Mouse (Mus musculus) hindbrain, embryonic 14.5 days (tissue): ENCODE data around the gene Sema3c. TPM values are rescaled to one million over a fixed set of nuclear protein-coding genes. Genes with fewer than 3 reads are reported as not detected.
A peak's percentile ranks its signal among the peaks of the same experiment; 100 is the strongest.

ENCODE experiments used
- ATAC-seq: fragments of 200-750 bp; cut with Nextera tagmentation; 2 replicates; pipeline ENCODE4 v1.8.0; 2017; ENCODE audit warnings: moderate number of reproducible peaks, mild to moderate bottlenecking, moderate TSS enrichment, moderate library complexity; ENCODE audit not compliant: low FRiP score
- DNase-seq: peaks from one replicate; pipeline ENCODE4 v3.0.0-alpha.2; 2015; ENCODE audit warnings: low spot score
- H3K27ac ChIP-seq: fragments of 300-500 bp; sonication (generic); 2 replicates; pipeline ENCODE4 v1.5.1; 2014; ENCODE audit warnings: mild to moderate bottlenecking, moderate library complexity
- H3K27me3 ChIP-seq: fragments of 300-500 bp; sonication (generic); 2 replicates; pipeline ENCODE4 v1.6.1; 2014; ENCODE audit warnings: mild to moderate bottlenecking, low read length, mixed read lengths; ENCODE audit not compliant: control insufficient read depth, insufficient read depth
- H3K36me3 ChIP-seq: fragments of 300-500 bp; sonication (generic); replicated peaks from 2 replicates; pipeline ENCODE4 v1.6.1; 2014; ENCODE audit not compliant: control insufficient read depth, insufficient read depth
- H3K4me1 ChIP-seq: fragments of 300-500 bp; sonication (generic); replicated peaks from 2 replicates; pipeline ENCODE4 v1.6.1; 2014; ENCODE audit warnings: antibody characterized with exemption, low read length, mixed read lengths; ENCODE audit not compliant: control insufficient read depth, insufficient read depth
- H3K4me2 ChIP-seq: fragments of 300-500 bp; sonication (generic); replicated peaks from 2 replicates; pipeline ENCODE4 v1.6.1; 2014; ENCODE audit warnings: mild to moderate bottlenecking, moderate library complexity
- H3K4me3 ChIP-seq: fragments of 300-500 bp; sonication (generic); replicated peaks from 2 replicates; pipeline ENCODE4 v1.5.1; 2014; ENCODE audit warnings: mild to moderate bottlenecking, low read length
- H3K9ac ChIP-seq: fragments of 300-500 bp; sonication (generic); 2 replicates; pipeline ENCODE4 v1.6.1; 2014
- H3K9me3 ChIP-seq: fragments of 300-500 bp; sonication (generic); 2 replicates; pipeline ENCODE4 v1.6.1; 2016; ENCODE audit warnings: low read length; ENCODE audit not compliant: control insufficient read depth
- WGBS: fragments of 180-500 bp; shearing (Covaris S2); extraction: QIAGEN DNeasy Blood & Tissue Kit; methylation state at CpG from one replicate; pipeline ENCODE4 v1.1.7; 2014; 5-methylcytosine and 5-hydroxymethylcytosine counted together
- polyA plus RNA-seq: library from polyadenylated mRNA; unstranded; fragments of >200 nt; fragmentation: Nextera tagmentation; extraction: Ambion mirVana; gene quantifications from 2 replicates; pipeline ENCODE4 v1.2.1, GENCODE M21; 2014

Sema3c gene
- polyA plus RNA-seq, 1 experiment from 2014 or later: 22.0 TPM

DNA sequence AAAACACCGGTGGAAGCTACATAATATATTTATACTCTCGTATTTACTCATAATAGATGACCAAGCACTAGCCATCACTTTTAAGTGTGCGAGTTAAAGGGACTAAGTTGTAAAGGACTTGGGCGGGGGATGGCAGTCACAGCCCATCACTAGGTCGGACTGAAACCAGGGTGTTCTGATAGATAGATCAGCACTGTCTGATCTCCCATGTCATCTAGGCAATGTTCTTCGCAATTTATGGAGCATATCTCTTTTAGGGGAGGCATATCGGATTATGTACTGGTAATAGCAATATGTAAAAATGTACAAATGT, 1.1 kb downstream of the Sema3c start:
- no peak for ATAC-seq

DNA sequence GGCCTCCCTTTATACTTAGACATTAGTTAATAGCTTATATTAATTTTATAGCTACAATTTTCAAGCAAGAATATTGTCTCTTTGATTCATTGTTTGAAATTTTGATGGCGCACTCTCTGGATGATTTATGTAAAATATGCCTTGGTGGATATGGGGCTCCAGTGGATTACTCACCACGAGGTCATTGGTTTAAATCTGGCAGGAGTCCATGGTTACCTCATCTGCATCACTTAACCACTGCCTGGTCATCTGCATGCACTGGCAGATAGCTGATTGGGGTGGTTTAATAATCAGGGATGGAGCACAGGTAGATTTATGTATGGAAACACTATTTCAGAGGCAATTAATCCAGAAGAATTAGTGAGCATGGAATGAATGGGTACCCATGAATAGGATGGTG, 2.0 kb downstream of the Sema3c start:
- peaks cover 3% of the 10 kb centered on the region for H3K4me1 ChIP-seq
- peak overlapping the region; percentile 95 for H3K4me2 ChIP-seq
- H3K27me3 ChIP-seq: peaks cover 6% of the 10 kb centered on the region
- no peak for DNase-seq
- peak overlapping the region; percentile 76; the same call in 1 of the 2 replicates for H3K4me3 ChIP-seq
- no peak overlapping the region for H3K9ac ChIP-seq
- ATAC-seq: no peak
- no peak overlapping the region for H3K27ac ChIP-seq
- H3K9me3 ChIP-seq: no peaks in the 10 kb centered on the region
- WGBS: 47% methylated on average over 2 of the region's 2 CpGs
- no peaks in the 10 kb centered on the region for H3K36me3 ChIP-seq

More for the DNA sequence above, 1.1 kb downstream of the Sema3c start:
- Histone ChIP-seq H3K4me3 (peak overlapping the region; percentile 76), H3K36me3 (no peaks in the 10 kb centered on the region), H3K4me1 (peaks cover 3% of the 10 kb centered on the region), H3K27ac (0 out of 2 replicates have a peak overlapping the region, but pooled peaks have one; percentile 43), H3K9ac (peak overlapping the region; percentile 68), H3K27me3 (peaks cover 6% of the 10 kb centered on the region), H3K9me3 (no peaks in the 10 kb centered on the region), H3K4me2 (peak overlapping the region; percentile 95)
- WGBS: 18% methylated on average over 7 of the region's 7 CpGs
- no peak for DNase-seq

DNA sequence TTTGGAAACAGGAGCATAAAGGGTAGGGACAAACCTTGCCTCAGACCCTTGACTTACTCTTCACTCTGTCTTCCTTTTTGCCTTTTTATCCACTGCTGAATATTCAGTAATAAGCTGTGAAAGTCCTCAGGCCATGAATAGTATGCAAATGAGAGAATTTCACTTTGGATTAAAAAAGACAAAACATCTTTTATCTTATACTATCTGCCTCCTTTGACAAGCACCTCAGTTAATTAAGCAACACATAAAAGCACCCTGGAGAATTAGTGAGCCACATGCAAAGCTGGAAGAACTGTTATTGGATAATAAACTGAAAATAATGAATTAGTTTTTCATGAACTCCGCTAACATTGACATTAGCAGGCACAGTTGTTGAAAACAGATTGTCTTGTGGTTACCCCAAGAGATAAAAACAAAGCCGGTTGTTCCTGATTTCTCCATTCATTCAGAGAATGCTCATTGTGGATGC, 8.0 kb downstream of the Sema3c start:
- ATAC-seq (peak; percentile 60; the same call in 1 of the 2 replicates), DNase-seq (no peak)
- H3K27ac ChIP-seq: no peak overlapping the region
- peaks cover 3% of the 10 kb centered on the region; the same call in 1 of the 2 replicates for H3K4me1 ChIP-seq
- no peaks in the 10 kb centered on the region for H3K27me3 ChIP-seq
- no peak overlapping the region for H3K4me3 ChIP-seq
- no peaks in the 10 kb centered on the region for H3K9me3 ChIP-seq
- no peak overlapping the region for H3K9ac ChIP-seq
- no peaks in the 10 kb centered on the region for H3K36me3 ChIP-seq
- WGBS: 22% methylated on average over 2 of the region's 2 CpGs
- H3K4me2 ChIP-seq: no peak overlapping the region

DNA sequence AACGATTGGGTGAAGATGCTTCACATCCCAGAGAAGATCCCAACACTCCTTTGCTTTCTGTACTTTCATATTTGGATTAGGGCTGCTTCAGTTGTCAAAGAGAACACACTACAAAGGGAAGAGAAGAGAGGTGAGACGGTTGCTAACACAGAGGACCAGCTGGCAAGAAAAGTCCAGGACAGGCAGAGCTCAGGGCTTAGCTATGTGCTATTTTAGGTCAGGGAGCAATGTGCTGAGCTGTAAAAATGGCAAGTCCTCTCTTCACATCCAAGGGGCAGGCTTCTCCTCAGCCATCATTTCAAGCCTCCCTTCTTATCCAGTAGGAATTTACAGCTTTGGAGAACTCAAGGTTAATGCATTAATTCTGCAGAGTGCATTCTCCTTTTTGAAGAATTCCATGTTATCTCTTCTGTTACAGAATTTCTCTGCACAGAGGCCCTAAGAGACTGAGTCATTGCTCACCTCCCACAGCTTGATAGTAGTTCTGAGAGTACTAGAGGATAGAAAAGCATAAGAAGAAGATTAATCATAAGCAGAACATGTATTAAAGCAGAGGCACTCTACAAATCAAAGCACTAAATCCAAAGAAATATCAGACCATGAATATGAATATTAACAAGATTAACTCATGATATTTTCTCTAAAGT, 10.3 kb downstream of the Sema3c start:
- no peaks in the 10 kb centered on the region for H3K9me3 ChIP-seq
- DNase-seq: no peak
- no peaks in the 10 kb centered on the region for H3K27me3 ChIP-seq
- H3K4me1 ChIP-seq: peaks cover 3% of the 10 kb centered on the region; the same call in 1 of the 2 replicates
- no peak for ATAC-seq
- WGBS: 79% methylated on average over 2 of the region's 2 CpGs
- H3K36me3 ChIP-seq: no peaks in the 10 kb centered on the region
- H3K9ac ChIP-seq: no peak overlapping the region
- H3K27ac ChIP-seq: no peak overlapping the region
- H3K4me3 ChIP-seq: no peak overlapping the region
- no peak overlapping the region for H3K4me2 ChIP-seq

DNA sequence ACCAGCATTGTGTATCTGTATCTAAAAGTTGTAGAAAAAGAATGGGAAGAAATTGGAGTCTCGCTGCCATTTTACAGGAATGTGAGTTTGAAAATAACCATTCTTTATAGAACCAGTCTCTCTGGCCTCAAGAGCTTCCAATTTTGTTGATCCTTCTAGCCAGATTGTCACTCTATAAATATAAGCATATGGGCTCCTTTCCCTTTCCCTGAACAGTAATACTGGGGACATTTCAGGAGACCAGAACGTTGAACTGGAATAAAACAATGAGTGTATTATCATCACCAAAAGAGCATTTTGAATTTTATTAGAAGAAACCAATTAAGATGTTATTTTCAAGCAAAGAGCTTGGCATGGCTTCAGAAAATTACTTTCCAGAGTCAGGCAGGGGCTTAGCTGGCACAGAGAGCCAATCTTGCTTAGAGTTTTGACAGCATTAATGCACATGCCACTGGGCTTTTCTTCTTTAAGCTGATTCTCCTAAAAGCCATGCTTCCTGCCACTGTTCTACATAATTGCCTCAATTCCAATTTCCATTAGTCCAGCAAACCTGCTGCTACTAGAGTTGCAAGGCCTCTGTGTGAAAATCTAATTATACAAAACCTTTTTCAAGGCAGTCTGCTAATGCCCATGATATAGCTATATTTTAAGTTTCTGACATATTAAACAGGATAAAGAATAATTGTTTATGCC, 12.6 kb downstream of the Sema3c start:
- no peaks in the 10 kb centered on the region for H3K27me3 ChIP-seq
- H3K4me1 ChIP-seq: peaks cover 3% of the 10 kb centered on the region; the same call in 1 of the 2 replicates
- no peak overlapping the region for H3K9ac ChIP-seq
- DNase-seq (peak; percentile 45), ATAC-seq (peak; percentile 71; the same call in 1 of the 2 replicates)
- 64% methylated on average over 2 of the region's 2 CpGs for WGBS
- H3K4me3 ChIP-seq: no peak overlapping the region
- H3K9me3 ChIP-seq: no peaks in the 10 kb centered on the region
- no peak overlapping the region for H3K27ac ChIP-seq
- H3K4me2 ChIP-seq: no peak overlapping the region
- H3K36me3 ChIP-seq: no peaks in the 10 kb centered on the region

DNA sequence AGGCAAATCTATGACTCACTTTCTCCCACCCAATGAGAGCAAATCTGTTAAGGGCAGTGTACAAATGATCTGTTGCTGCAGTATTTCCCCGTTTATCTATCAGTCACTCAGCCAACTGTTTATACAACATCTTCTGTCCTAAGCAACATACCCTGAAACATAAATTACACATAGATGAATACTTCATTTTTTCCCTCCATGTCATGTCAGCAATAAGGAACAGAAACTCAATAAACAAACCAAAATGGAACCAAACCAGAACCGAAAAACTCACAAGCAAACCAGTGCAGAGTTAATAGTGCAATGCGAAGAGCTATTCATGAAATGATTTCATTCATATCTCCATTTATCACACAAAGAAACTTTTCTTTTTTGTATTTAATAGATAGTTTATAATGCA, 17.8 kb downstream of the Sema3c start:
- Histone ChIP-seq H3K4me1 (no peaks in the 10 kb centered on the region), H3K9ac (no peak overlapping the region), H3K9me3 (no peaks in the 10 kb centered on the region), H3K27me3 (no peaks in the 10 kb centered on the region), H3K36me3 (no peaks in the 10 kb centered on the region), H3K4me3 (no peak overlapping the region), H3K4me2 (no peak overlapping the region), H3K27ac (no peak overlapping the region)
- 92% methylated on average over 3 of the region's 3 CpGs for WGBS
- ATAC-seq (no peak), DNase-seq (no peak)

DNA sequence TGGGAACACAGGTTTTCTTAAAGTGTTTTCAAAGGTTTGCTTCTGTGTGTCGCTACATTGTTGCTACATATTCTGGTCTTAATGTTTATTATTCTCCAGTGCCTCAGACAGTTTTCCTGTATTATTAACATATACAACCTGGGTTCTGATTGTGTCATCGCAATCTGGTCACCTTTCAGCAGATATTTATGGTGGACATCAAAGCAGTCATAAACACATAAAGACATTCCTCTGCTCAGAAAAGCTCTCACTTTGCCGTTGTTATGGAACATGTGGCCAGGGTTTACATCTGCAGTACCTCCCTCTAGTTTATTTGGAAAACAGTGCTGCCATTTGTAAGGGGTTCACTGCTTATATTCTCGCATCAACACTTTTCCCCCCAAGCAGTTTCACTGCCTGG, 27.6 kb downstream of the Sema3c start:
- Histone ChIP-seq H3K9ac (no peak overlapping the region), H3K4me1 (no peaks in the 10 kb centered on the region), H3K4me2 (no peak overlapping the region), H3K4me3 (no peak overlapping the region), H3K9me3 (no peaks in the 10 kb centered on the region), H3K36me3 (no peaks in the 10 kb centered on the region), H3K27ac (no peak overlapping the region), H3K27me3 (no peaks in the 10 kb centered on the region)
- DNase-seq (no peak), ATAC-seq (no peak)
- whole genome bisulfite sequencing: 82% methylated on average over 4 of the region's 4 CpGs

DNA sequence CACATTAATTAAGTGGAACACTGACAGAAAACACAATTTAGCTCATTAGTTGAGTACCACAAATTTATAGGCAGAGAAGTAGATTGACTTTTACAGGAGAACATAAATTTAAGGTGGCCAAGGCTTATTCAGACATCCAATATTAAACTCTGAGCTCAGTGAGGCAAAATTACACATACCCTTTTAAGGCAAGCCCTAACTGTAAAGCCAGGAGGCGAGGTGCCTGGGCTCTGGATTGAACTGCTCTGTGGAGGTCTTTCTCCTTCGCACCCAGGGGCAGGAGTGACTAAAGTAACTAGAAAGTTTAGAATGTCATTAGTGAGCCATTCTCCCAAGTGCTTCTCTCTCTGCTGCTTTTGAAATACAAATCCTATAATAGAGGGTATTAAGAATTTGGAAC, 46.5 kb downstream of the Sema3c start:
- Histone ChIP-seq H3K9me3 (no peaks in the 10 kb centered on the region), H3K4me3 (no peak overlapping the region), H3K4me1 (no peaks in the 10 kb centered on the region), H3K9ac (no peak overlapping the region), H3K4me2 (no peak overlapping the region), H3K36me3 (no peaks in the 10 kb centered on the region), H3K27me3 (no peaks in the 10 kb centered on the region), H3K27ac (no peak overlapping the region)
- no peak for DNase-seq
- ATAC-seq: no peak
- 89% methylated on average over 2 of the region's 2 CpGs for WGBS

DNA sequence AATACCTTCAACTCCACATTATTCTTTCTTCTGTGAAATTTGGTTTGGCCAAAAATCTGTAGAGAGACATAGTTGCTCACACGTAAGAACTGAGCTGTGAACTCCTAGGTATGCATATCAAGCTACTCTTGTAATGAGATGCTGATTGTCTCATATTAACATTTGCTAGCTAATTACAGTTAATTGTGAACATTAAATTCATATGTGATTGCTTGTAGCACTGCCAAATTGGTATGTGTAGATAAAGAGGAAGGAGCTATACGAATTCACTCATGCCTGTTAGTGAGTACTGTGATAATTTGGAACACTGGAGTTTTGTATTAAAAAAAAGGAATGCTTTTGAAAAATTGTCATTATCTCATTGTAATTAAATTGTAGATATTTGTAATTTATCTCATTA, 48.5 kb downstream of the Sema3c start:
- DNase-seq (no peak), ATAC-seq (no peak; the same call in 1 of the 2 replicates)
- Histone ChIP-seq H3K9me3 (no peaks in the 10 kb centered on the region), H3K27ac (no peak overlapping the region), H3K9ac (no peak overlapping the region), H3K4me2 (no peak overlapping the region), H3K4me1 (no peaks in the 10 kb centered on the region), H3K4me3 (no peak overlapping the region), H3K36me3 (no peaks in the 10 kb centered on the region), H3K27me3 (no peaks in the 10 kb centered on the region)
- WGBS: 81% methylated on average over 2 of the region's 2 CpGs
